Mouse (Mus musculus): ENCODE measurements at regions not wholly inside any gene's neighbourhood (a gene's known extent, or its start where the extent isn't known, plus 50 kb on each side); places are given as distances from the start of the nearest gene placed in this dataset.

DNA sequence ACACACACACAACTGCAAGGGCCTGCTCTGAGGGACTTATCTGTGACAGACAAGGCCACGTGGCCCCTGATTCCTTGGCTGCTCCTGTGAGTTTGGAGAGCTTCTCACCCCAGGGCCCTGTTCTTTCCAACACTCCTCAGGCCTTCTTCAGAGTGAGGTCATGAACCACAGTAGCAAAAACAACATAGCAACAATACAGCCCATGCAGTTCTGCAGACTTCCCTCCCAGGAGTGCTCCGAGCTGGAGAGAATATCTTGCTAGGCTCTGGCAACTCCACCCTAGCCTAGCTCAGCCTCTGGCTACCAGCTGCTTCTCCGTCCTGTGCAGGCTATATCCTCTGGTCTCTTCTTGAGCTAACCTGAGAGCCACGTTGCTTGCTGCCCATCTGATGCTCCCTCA lies 152.8 kb downstream of the Fgf18 start:
- H3K9ac ChIP-seq (ENCODE audit: low read depth, low read length), result no peak overlapping the region
- no peak for ATAC-seq (ENCODE audit: low FRiP score, low TSS enrichment)
- 59% methylated on average over 4 of the region's 4 CpGs for WGBS

GRCm38 (mm10) chr11:32993439-32993838 lies 153.8 kb downstream of the Fgf18 start:
- no peak overlapping the region for H3K27ac ChIP-seq (ENCODE audit: low read depth, low read length)
- no peaks in the 10 kb centered on the region for H3K27me3 ChIP-seq (ENCODE audit: control insufficient read depth, insufficient read depth, low read length)
- no peaks in the 10 kb centered on the region for H3K9me3 ChIP-seq (ENCODE audit: control insufficient read depth, low read length)
- no peaks in the 10 kb centered on the region for H3K4me1 ChIP-seq (ENCODE audit: control insufficient read depth, insufficient read depth, low read length)
- 67% methylated on average over 8 of the region's 8 CpGs for WGBS
- no peak overlapping the region for H3K4me2 ChIP-seq (replicated peaks; ENCODE audit: low read depth, low read length)
- H3K9ac ChIP-seq (ENCODE audit: low read depth, low read length), result no peak overlapping the region
- H3K4me3 ChIP-seq (ENCODE audit: low read length), result no peak overlapping the region
- no peak for ATAC-seq (ENCODE audit: low FRiP score, low TSS enrichment)
- no peaks in the 10 kb centered on the region for H3K36me3 ChIP-seq (ENCODE audit: control insufficient read depth, insufficient read depth, low read length)

More for the DNA sequence above, 152.8 kb downstream of the Fgf18 start:
- H3K36me3 ChIP-seq (ENCODE audit: control insufficient read depth, insufficient read depth, low read length), result no peaks in the 10 kb centered on the region
- H3K4me2 ChIP-seq (replicated peaks; ENCODE audit: low read depth, low read length), result no peak overlapping the region
- H3K4me3 ChIP-seq (ENCODE audit: low read length), result no peak overlapping the region
- H3K9me3 ChIP-seq (ENCODE audit: control insufficient read depth, low read length), result no peaks in the 10 kb centered on the region
- no peak overlapping the region for H3K27ac ChIP-seq (ENCODE audit: low read depth, low read length)
- no peaks in the 10 kb centered on the region for H3K27me3 ChIP-seq (ENCODE audit: control insufficient read depth, insufficient read depth, low read length)
- H3K4me1 ChIP-seq (ENCODE audit: control insufficient read depth, insufficient read depth, low read length), result 0 out of 2 replicates have a peak, but pooled peaks cover 5% of the 10 kb centered on the region

DNA sequence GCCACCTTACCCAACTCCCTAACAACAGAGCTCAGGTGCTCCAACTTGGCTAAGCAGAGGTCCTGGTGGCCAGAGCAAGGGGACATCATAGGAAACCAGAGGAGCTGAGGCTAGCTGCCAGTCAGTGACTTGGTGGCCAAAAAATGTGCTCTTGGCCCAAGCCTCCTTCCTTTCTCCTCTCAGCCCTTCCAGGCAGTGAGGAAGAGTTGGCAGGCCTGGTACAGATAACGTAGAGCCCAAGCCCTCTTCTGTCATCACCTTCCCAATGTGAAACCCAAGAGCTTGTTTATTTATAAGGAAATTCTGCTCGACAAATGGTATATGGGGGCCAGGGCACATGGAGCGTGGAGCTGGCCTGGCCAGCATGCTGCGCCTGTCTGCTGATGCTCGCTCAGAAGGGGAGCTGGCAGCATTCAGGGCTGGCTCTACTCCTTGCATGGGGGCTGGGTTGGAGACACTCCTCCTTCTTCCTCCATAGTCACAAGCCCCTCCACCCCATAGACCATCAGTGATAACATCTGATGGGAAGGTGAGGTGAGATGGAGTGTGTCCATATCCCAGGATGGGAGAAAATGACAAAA lies 156.1 kb downstream of the Fgf18 start:
- no peaks in the 10 kb centered on the region for H3K27me3 ChIP-seq (ENCODE audit: control insufficient read depth, insufficient read depth, low read length)
- H3K36me3 ChIP-seq (ENCODE audit: control insufficient read depth, insufficient read depth, low read length), result no peaks in the 10 kb centered on the region
- 58% methylated on average over 5 of the region's 5 CpGs for WGBS
- H3K4me3 ChIP-seq (ENCODE audit: low read length), result no peak overlapping the region
- H3K4me2 ChIP-seq (replicated peaks; ENCODE audit: low read depth, low read length), result no peak overlapping the region
- H3K9me3 ChIP-seq (ENCODE audit: control insufficient read depth, low read length), result no peaks in the 10 kb centered on the region
- no peaks in the 10 kb centered on the region for H3K4me1 ChIP-seq (ENCODE audit: control insufficient read depth, insufficient read depth, low read length)
- no peak overlapping the region for H3K27ac ChIP-seq (ENCODE audit: low read depth, low read length)
- H3K9ac ChIP-seq (ENCODE audit: low read depth, low read length), result no peak overlapping the region
- no peak for ATAC-seq (ENCODE audit: low FRiP score, low TSS enrichment)

DNA sequence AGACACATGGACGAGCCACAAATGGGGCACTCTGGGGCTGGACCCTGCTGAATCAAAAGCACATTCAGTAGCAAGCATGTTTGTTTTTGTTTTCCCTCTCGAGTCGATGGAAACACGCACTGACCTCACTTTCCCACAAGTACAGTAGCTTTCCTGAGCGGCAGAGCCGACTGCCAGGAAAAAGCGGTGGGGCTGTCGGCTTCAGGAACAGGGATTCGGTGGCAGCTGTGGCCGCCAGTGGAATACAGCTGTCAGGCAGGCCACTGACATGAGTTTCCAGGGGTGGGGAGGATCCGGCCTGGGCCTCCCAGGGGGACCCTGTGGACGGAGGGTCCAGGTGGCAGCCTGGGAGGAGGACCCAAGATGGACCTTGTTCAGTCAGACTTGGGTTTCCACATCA lies 157.0 kb downstream of the Fgf18 start:
- no peaks in the 10 kb centered on the region for H3K4me1 ChIP-seq (ENCODE audit: control insufficient read depth, insufficient read depth, low read length)
- no peaks in the 10 kb centered on the region for H3K9me3 ChIP-seq (ENCODE audit: control insufficient read depth, low read length)
- H3K27ac ChIP-seq (ENCODE audit: low read depth, low read length), result no peak overlapping the region
- no peak overlapping the region for H3K9ac ChIP-seq (ENCODE audit: low read depth, low read length)
- 81% methylated on average over 12 of the region's 12 CpGs for WGBS
- H3K36me3 ChIP-seq (ENCODE audit: control insufficient read depth, insufficient read depth, low read length), result no peaks in the 10 kb centered on the region
- H3K27me3 ChIP-seq (ENCODE audit: control insufficient read depth, insufficient read depth, low read length), result no peaks in the 10 kb centered on the region
- no peak overlapping the region for H3K4me3 ChIP-seq (ENCODE audit: low read length)
- H3K4me2 ChIP-seq (replicated peaks; ENCODE audit: low read depth, low read length), result no peak overlapping the region
- no peak for ATAC-seq (ENCODE audit: low FRiP score, low TSS enrichment)

- H3K4me2 ChIP-seq (replicated peaks; ENCODE audit: low read depth, low read length), result no peak overlapping the region
- WGBS, result 93% methylated on average over 7 of the region's 7 CpGs
- ATAC-seq (ENCODE audit: low FRiP score, low TSS enrichment), result no peak
- no peaks in the 10 kb centered on the region for H3K9me3 ChIP-seq (ENCODE audit: control insufficient read depth, low read length)
- no peak overlapping the region for H3K4me3 ChIP-seq (ENCODE audit: low read length)
- H3K36me3 ChIP-seq (ENCODE audit: control insufficient read depth, insufficient read depth, low read length), result no peaks in the 10 kb centered on the region
- H3K27me3 ChIP-seq (ENCODE audit: control insufficient read depth, insufficient read depth, low read length), result no peaks in the 10 kb centered on the region
- H3K9ac ChIP-seq (ENCODE audit: low read depth, low read length), result no peak overlapping the region
- H3K27ac ChIP-seq (ENCODE audit: low read depth, low read length), result no peak overlapping the region
- no peaks in the 10 kb centered on the region for H3K4me1 ChIP-seq (ENCODE audit: control insufficient read depth, insufficient read depth, low read length)
Measured at GRCm38 (mm10) chr11:32978899-32979298, 154.5 kb upstream of the Smim23 start.

GRCm38 (mm10) chr11:32976572-32976971 lies 152.2 kb upstream of the Smim23 start:
- Histone ChIP-seq H3K9ac (ENCODE audit: low read depth, low read length) (no peak overlapping the region), H3K4me1 (ENCODE audit: control insufficient read depth, insufficient read depth, low read length) (no peaks in the 10 kb centered on the region), H3K27ac (ENCODE audit: low read depth, low read length) (no peak overlapping the region), H3K36me3 (ENCODE audit: control insufficient read depth, insufficient read depth, low read length) (no peaks in the 10 kb centered on the region), H3K27me3 (ENCODE audit: control insufficient read depth, insufficient read depth, low read length) (no peaks in the 10 kb centered on the region), H3K9me3 (ENCODE audit: control insufficient read depth, low read length) (no peaks in the 10 kb centered on the region), H3K4me3 (ENCODE audit: low read length) (no peak overlapping the region), H3K4me2 (replicated peaks; ENCODE audit: low read depth, low read length) (no peak overlapping the region)
- no peak for ATAC-seq (ENCODE audit: low FRiP score, low TSS enrichment)
- 81% methylated on average over 2 of the region's 2 CpGs for WGBS

GRCm38 (mm10) chr11:32973453-32973852 lies 149.0 kb upstream of the Smim23 start:
- Histone ChIP-seq H3K9ac (ENCODE audit: low read depth, low read length) (no peak overlapping the region), H3K36me3 (ENCODE audit: control insufficient read depth, insufficient read depth, low read length) (no peaks in the 10 kb centered on the region), H3K4me1 (ENCODE audit: control insufficient read depth, insufficient read depth, low read length) (no peaks in the 10 kb centered on the region), H3K27me3 (ENCODE audit: control insufficient read depth, insufficient read depth, low read length) (no peaks in the 10 kb centered on the region), H3K9me3 (ENCODE audit: control insufficient read depth, low read length) (no peaks in the 10 kb centered on the region), H3K4me3 (ENCODE audit: low read length) (no peak overlapping the region), H3K4me2 (replicated peaks; ENCODE audit: low read depth, low read length) (no peak overlapping the region), H3K27ac (ENCODE audit: low read depth, low read length) (no peak overlapping the region)
- ATAC-seq (ENCODE audit: low FRiP score, low TSS enrichment), result no peak
- WGBS, result 49% methylated on average over 4 of the region's 4 CpGs

DNA sequence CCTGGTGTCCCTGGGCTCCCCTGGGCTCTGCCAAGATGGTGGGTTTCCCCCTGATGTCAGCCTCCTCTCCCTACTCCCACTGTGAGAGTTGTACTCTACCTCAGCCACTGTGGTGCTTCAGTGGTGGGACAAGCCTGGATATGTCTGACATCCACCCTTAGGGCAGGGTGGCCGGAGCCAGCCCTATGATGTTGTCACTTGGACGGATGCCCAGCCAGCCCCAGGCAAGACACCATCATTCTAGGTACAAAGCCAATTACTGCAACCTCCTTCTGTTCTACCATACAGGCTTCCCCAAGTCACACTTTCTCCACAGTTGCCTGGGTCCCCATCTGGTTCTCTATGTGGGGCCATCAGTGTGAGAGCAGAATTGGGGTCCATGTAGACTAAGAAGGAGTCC lies 141.0 kb upstream of the Smim23 start:
- Histone ChIP-seq H3K4me1 (ENCODE audit: control insufficient read depth, insufficient read depth, low read length) (no peaks in the 10 kb centered on the region), H3K36me3 (ENCODE audit: control insufficient read depth, insufficient read depth, low read length) (no peaks in the 10 kb centered on the region), H3K9ac (ENCODE audit: low read depth, low read length) (no peak overlapping the region), H3K4me2 (replicated peaks; ENCODE audit: low read depth, low read length) (no peak overlapping the region), H3K27me3 (ENCODE audit: control insufficient read depth, insufficient read depth, low read length) (no peaks in the 10 kb centered on the region), H3K4me3 (ENCODE audit: low read length) (no peak overlapping the region), H3K27ac (ENCODE audit: low read depth, low read length) (no peak overlapping the region), H3K9me3 (ENCODE audit: control insufficient read depth, low read length) (peaks cover 4% of the 10 kb centered on the region; the same call in 1 of the 2 replicates)
- WGBS, result 81% methylated on average over 2 of the region's 2 CpGs
- ATAC-seq (ENCODE audit: low FRiP score, low TSS enrichment), result no peak

DNA sequence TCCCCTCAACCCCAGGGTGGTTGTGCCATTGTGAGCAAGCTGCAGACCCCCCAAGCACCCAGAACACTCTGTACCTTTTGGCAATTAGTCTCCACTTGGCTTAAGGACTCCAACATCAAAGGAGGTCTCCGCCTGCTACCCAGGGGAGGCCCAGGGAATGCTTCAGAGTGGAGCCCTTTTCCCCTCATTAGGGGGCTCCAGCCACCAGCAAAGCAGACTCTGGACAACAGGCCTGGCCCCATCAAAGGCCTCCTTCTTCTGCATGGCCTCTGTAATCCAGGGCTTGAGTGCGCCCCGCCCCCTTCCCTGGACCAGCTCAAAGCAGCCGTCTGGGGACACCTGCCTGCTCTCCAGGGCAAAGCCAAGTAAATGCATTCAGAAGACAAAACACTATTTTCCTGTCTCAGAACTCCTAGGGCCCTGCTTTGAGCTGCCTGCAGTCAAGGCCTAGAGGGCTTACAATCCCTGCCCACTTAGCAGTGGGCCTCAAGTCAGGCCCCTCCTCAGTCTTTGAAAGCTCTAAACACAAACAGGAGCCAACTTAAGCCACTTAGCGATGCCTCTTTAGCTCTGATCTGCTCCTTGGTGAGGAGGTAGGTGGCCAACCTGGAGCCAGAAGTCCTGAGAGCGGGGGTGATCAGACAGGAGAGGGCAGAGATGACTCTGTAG lies 139.4 kb upstream of the Smim23 start:
- Histone ChIP-seq H3K9ac (ENCODE audit: low read depth, low read length) (no peak overlapping the region), H3K4me2 (replicated peaks; ENCODE audit: low read depth, low read length) (no peak overlapping the region), H3K36me3 (ENCODE audit: control insufficient read depth, insufficient read depth, low read length) (no peaks in the 10 kb centered on the region), H3K27me3 (ENCODE audit: control insufficient read depth, insufficient read depth, low read length) (no peaks in the 10 kb centered on the region), H3K27ac (ENCODE audit: low read depth, low read length) (no peak overlapping the region), H3K4me3 (ENCODE audit: low read length) (no peak overlapping the region), H3K4me1 (ENCODE audit: control insufficient read depth, insufficient read depth, low read length) (no peaks in the 10 kb centered on the region), H3K9me3 (ENCODE audit: control insufficient read depth, low read length) (peaks cover 4% of the 10 kb centered on the region; the same call in 1 of the 2 replicates)
- WGBS, result 31% methylated on average over 6 of the region's 6 CpGs
- ATAC-seq (ENCODE audit: low FRiP score, low TSS enrichment), result no peak

Measured in kidney, embryonic 14.5 days (tissue).